ENCODE assay signal across 24 mouse cellular contexts in the genomic region with DNA sequence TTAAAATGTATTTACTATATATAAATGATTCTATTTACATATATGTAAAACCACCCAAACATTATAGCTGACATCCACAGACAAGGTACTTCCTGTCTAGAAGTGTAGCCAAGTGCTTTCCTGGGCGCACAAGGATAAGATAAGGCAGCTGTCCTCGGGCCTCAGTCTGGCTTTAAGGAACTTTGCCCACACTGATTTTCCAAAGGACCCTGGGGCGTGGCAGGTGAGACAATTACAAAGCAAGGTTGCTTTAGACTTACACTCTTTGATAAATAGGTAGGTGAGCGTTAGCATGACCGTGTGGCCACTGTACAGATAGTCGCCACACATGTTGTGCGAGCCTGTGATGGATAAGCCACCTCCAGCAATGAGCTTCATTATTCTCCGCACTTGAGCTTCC. TPM values are rescaled to one million over a fixed set of nuclear protein-coding genes. Genes with fewer than 3 reads are reported as not detected.
A peak's percentile ranks its signal among the peaks of the same experiment; 100 is the strongest.
DNase-seq lines count a peak whose midpoint lies in the region; ATAC-seq and TF ChIP-seq lines count a peak whose summit lies in the region.
"Had no signal": no experiment of that assay in that cellular context is flagged by ENCODE, and none has a peak within 500 bp of the region (broad histone marks: within the 10 kb centered on the region; RNA-seq: fewer than 3 reads in every experiment).

No protein-coding gene starts in this region.

- no peak for TF ChIP-seq CTCF in MEL (IDR thresholded peaks at IDR 0.05 in 2 of 3, conservative IDR thresholded peaks at IDR 0.05 in 1 of 3; ENCODE audit: control insufficient read depth in 1 of 3, insufficient read depth in 1 of 3, low read depth in 2 of 3, low read length in 3 of 3, poor library complexity in 1 of 3, severe bottlenecking in 1 of 3)
- TF ChIP-seq CTCF in intestine, postnatal 0 days (IDR thresholded peaks at IDR 0.05; ENCODE audit: low read depth) = no peak

- no peaks in the 10 kb centered on the region for H3K79me2 ChIP-seq in MEL (ENCODE audit: control insufficient read depth, insufficient read depth, low read length, poor library complexity)

- WGBS in intestine, embryonic 15.5 days = 76% methylated on average over 8 of the region's 8 CpGs
- WGBS in intestine, postnatal 0 days = 54% methylated on average over 8 of the region's 8 CpGs
- 94% methylated on average over 8 of the region's 8 CpGs for WGBS in midbrain, embryonic 11.5 days
- WGBS in kidney, embryonic 14.5 days = 93% methylated on average over 8 of the region's 8 CpGs

- no peak overlapping the region for H3K27ac ChIP-seq in MEL (ENCODE audit: control insufficient read depth, low read depth, low read length)
- no peak overlapping the region for H3K27ac ChIP-seq in intestine, embryonic 15.5 days
- peak overlapping the region; percentile 46; the same call in 1 of the 2 replicates for H3K27ac ChIP-seq in intestine, postnatal 0 days (ENCODE audit: low read depth, low read length)
- H3K27ac ChIP-seq in midbrain, embryonic 11.5 days (ENCODE audit: low read depth, low read length) = no peak overlapping the region
- no peak overlapping the region for H3K27ac ChIP-seq in kidney, embryonic 14.5 days (ENCODE audit: low read depth, low read length)
- H3K27ac ChIP-seq: embryonic facial prominence, embryonic 13.5 days; embryonic facial prominence, embryonic 15.5 days; forebrain, embryonic 10.5 days; forebrain, embryonic 12.5 days had no signal

- no peak overlapping the region for H3K9ac ChIP-seq in MEL (ENCODE audit: control insufficient read depth, low read depth, low read length, poor library complexity, severe bottlenecking)
- no peak overlapping the region for H3K9ac ChIP-seq in intestine, embryonic 15.5 days
- no peak overlapping the region for H3K9ac ChIP-seq in intestine, postnatal 0 days (ENCODE audit: low read depth, low read length)
- no peak overlapping the region for H3K9ac ChIP-seq in midbrain, embryonic 11.5 days (ENCODE audit: low read length)
- H3K9ac ChIP-seq in kidney, embryonic 14.5 days (ENCODE audit: low read depth, low read length) = no peak overlapping the region
- H3K9ac ChIP-seq: embryonic facial prominence, embryonic 13.5 days; embryonic facial prominence, embryonic 15.5 days; forebrain, embryonic 12.5 days had no signal

- H3K9me3 ChIP-seq in MEL (replicated peaks; ENCODE audit: insufficient read depth, low read length) = no peaks in the 10 kb centered on the region
- H3K9me3 ChIP-seq in intestine, embryonic 15.5 days = no peaks in the 10 kb centered on the region
- H3K9me3 ChIP-seq in intestine, postnatal 0 days (ENCODE audit: control insufficient read depth) = no peaks in the 10 kb centered on the region
- no peaks in the 10 kb centered on the region for H3K9me3 ChIP-seq in midbrain, embryonic 11.5 days (ENCODE audit: control insufficient read depth, low read length)
- H3K9me3 ChIP-seq in kidney, embryonic 14.5 days (ENCODE audit: control insufficient read depth, low read length) = no peaks in the 10 kb centered on the region
- H3K9me3 ChIP-seq: embryonic facial prominence, embryonic 13.5 days; embryonic facial prominence, embryonic 15.5 days; forebrain, embryonic 10.5 days; forebrain, embryonic 12.5 days had no signal

- peak in 1 of 2 experiments; percentile 51; a peak in 2 of 4 replicates for TF ChIP-seq EP300 in MEL (IDR thresholded peaks at IDR 0.05; ENCODE audit: low read depth in 1 of 2, low read length in 2 of 2)

- H3K27me3 ChIP-seq in MEL (ENCODE audit: control insufficient read depth in 1 of 2, insufficient read depth in 2 of 2, low read length in 2 of 2) = no peaks in the 10 kb centered on the region
- H3K27me3 ChIP-seq in intestine, embryonic 15.5 days (replicated peaks) = no peaks in the 10 kb centered on the region
- H3K27me3 ChIP-seq in intestine, postnatal 0 days (replicated peaks; ENCODE audit: control insufficient read depth, insufficient read depth, low read length) = no peaks in the 10 kb centered on the region
- no peaks in the 10 kb centered on the region for H3K27me3 ChIP-seq in midbrain, embryonic 11.5 days (ENCODE audit: control insufficient read depth, insufficient read depth, low read length)
- no peaks in the 10 kb centered on the region for H3K27me3 ChIP-seq in kidney, embryonic 14.5 days (ENCODE audit: control insufficient read depth, insufficient read depth, low read length)
- H3K27me3 ChIP-seq: embryonic facial prominence, embryonic 13.5 days; embryonic facial prominence, embryonic 15.5 days; forebrain, embryonic 12.5 days; Patski had no signal

- H3K4me3 ChIP-seq in MEL (ENCODE audit: control insufficient read depth in 1 of 2, insufficient read depth in 1 of 2, low read depth in 2 of 2, low read length in 2 of 2) = no peak overlapping the region
- H3K4me3 ChIP-seq in intestine, embryonic 15.5 days (replicated peaks) = no peak overlapping the region
- H3K4me3 ChIP-seq in intestine, postnatal 0 days (ENCODE audit: low read depth, low read length) = no peak overlapping the region
- H3K4me3 ChIP-seq in midbrain, embryonic 11.5 days (ENCODE audit: low read depth, low read length) = no peak overlapping the region
- H3K4me3 ChIP-seq in kidney, embryonic 14.5 days (ENCODE audit: low read length) = no peak overlapping the region
- H3K4me3 ChIP-seq: embryonic facial prominence, embryonic 13.5 days; embryonic facial prominence, embryonic 15.5 days; erythroblast, embryonic 14.5 days; forebrain, embryonic 10.5 days; forebrain, embryonic 12.5 days had no signal

- TF ChIP-seq RAD21 in MEL (IDR thresholded peaks at IDR 0.05; ENCODE audit: low read depth, low read length) = no peak

- DNase-seq in MEL (ENCODE audit: low read depth, low spot score) = peak; percentile 40
- DNase-seq in testis, postnatal 14 days (ENCODE audit: low spot score) = no peak
- no peak for DNase-seq in midbrain, embryonic 11.5 days (ENCODE audit: low spot score, missing footprints)
- DNase-seq: adrenal gland, adult 2 months; adrenal gland, postnatal 10 days; adrenal gland, postnatal 25 days; cerebellum, adult 11 months; cerebellum, adult 18-20 months; cerebellum, adult 8-10 months; cerebellum, adult 9-11 months; cerebellum, postnatal 14 days; cerebellum, postnatal 36 days; embryo, embryonic 11 days had no signal

- no peak for TF ChIP-seq POLR2A in MEL (IDR thresholded peaks at IDR 0.05; ENCODE audit: control insufficient read depth in 1 of 2, insufficient read depth in 1 of 2, low read depth in 1 of 2, low read length in 2 of 2, poor library complexity in 1 of 2)

- H3K36me3 ChIP-seq in MEL (ENCODE audit: control insufficient read depth in 1 of 2, insufficient read depth in 2 of 2, low read length in 2 of 2) = peaks cover 3 to 4% of the 10 kb centered on the region in 2 experiments
- no peaks in the 10 kb centered on the region for H3K36me3 ChIP-seq in intestine, embryonic 15.5 days
- peaks cover 11% of the 10 kb centered on the region; the same call in 1 of the 2 replicates for H3K36me3 ChIP-seq in intestine, postnatal 0 days (ENCODE audit: control insufficient read depth, insufficient read depth)
- H3K36me3 ChIP-seq in midbrain, embryonic 11.5 days (ENCODE audit: control insufficient read depth, insufficient read depth, low read length) = no peaks in the 10 kb centered on the region
- H3K36me3 ChIP-seq in kidney, embryonic 14.5 days (ENCODE audit: control insufficient read depth, insufficient read depth, low read length) = peaks cover 7% of the 10 kb centered on the region; the same call in 1 of the 2 replicates
- H3K36me3 ChIP-seq: forebrain, embryonic 12.5 days had no signal

- H3K4me1 ChIP-seq in MEL (ENCODE audit: control insufficient read depth in 1 of 2, insufficient read depth in 2 of 2, low read length in 2 of 2) = peaks cover 0 to 4% of the 10 kb centered on the region in 2 experiments; a peak in 1 of 4 replicates
- H3K4me1 ChIP-seq in intestine, embryonic 15.5 days (replicated peaks) = no peaks in the 10 kb centered on the region
- H3K4me1 ChIP-seq in intestine, postnatal 0 days (replicated peaks; ENCODE audit: control insufficient read depth, insufficient read depth, low read length) = 0 out of 2 replicates have a peak, but pooled peaks cover 4% of the 10 kb centered on the region
- H3K4me1 ChIP-seq in midbrain, embryonic 11.5 days (ENCODE audit: control insufficient read depth, insufficient read depth, low read length) = no peaks in the 10 kb centered on the region
- H3K4me1 ChIP-seq in kidney, embryonic 14.5 days (ENCODE audit: control insufficient read depth, insufficient read depth, low read length) = no peaks in the 10 kb centered on the region
- H3K4me1 ChIP-seq: forebrain, embryonic 12.5 days had no signal

- peak; percentile 81 for ATAC-seq in intestine, embryonic 15.5 days
- ATAC-seq in intestine, postnatal 0 days = peak; percentile 76
- ATAC-seq in midbrain, embryonic 11.5 days (ENCODE audit: low FRiP score) = no peak
- no peak for ATAC-seq in kidney, embryonic 14.5 days (ENCODE audit: low FRiP score, low TSS enrichment)
- ATAC-seq: activated CD4-positive, CD25-positive, alpha-beta regulatory T cell, adult 4 months; forebrain, embryonic 16.5 days; Patski had no signal

- H3K4me2 ChIP-seq in intestine, embryonic 15.5 days (replicated peaks) = no peak overlapping the region
- peak overlapping the region; percentile 7; the same call in 1 of the 2 replicates for H3K4me2 ChIP-seq in intestine, postnatal 0 days (replicated peaks; ENCODE audit: low read depth)
- no peak overlapping the region for H3K4me2 ChIP-seq in midbrain, embryonic 11.5 days
- no peak overlapping the region for H3K4me2 ChIP-seq in kidney, embryonic 14.5 days (replicated peaks; ENCODE audit: low read depth, low read length)
- H3K4me2 ChIP-seq: embryonic facial prominence, embryonic 13.5 days; embryonic facial prominence, embryonic 15.5 days; forebrain, embryonic 12.5 days had no signal

TF ChIP-seq in MEL, 35 proteins besides CTCF, POLR2A, EP300 and RAD21:
- TF ChIP-seq ZMIZ1 (IDR thresholded peaks at IDR 0.05; ENCODE audit: low read depth, low read length) (no peak), TAL1 (IDR thresholded peaks at IDR 0.05; ENCODE audit: low read length) (peak; percentile 17; the same call in 1 of the 2 replicates), ETS1 (IDR thresholded peaks at IDR 0.05; ENCODE audit: low read depth, low read length) (no peak), GATA1 (IDR thresholded peaks at IDR 0.05; ENCODE audit: low read depth, low read length) (peak; percentile 47; the same call in 1 of the 2 replicates), TCF12 (IDR thresholded peaks at IDR 0.05; ENCODE audit: low read depth, low read length) (peak; percentile 6; the same call in 1 of the 2 replicates)
TF ChIP-seq in MEL: peak in this region for 3.

RNA-seq across cellular contexts. Expression of a gene that starts 21.3 kb away (rescaled TPM):
- 0.58 and 0.62 TPM in 2 replicates for total RNA-seq in MEL (2012; rRNA removed)
- polyA plus RNA-seq in MEL (2012; ENCODE audit: insufficient read depth in 1 of 2, insufficient read length in 2 of 2, low read depth in 1 of 2, low replicate concordance in 2 of 2, missing spikeins in 1 of 2) = 1 to 10 TPM in 1 of 2 experiments, not detected in 1; 1.3 TPM
- polyA plus RNA-seq in intestine, embryonic 15.5 days (2015; fragmentation: Nextera tagmentation; extraction: Ambion mirVana) = 2.8 and 3.4 TPM in 2 replicates
- 22.8 and 27.7 TPM in 2 replicates for polyA plus RNA-seq in intestine, postnatal 0 days (2015; fragmentation: Nextera tagmentation; extraction: Ambion mirVana)
- polyA plus RNA-seq in midbrain, embryonic 11.5 days (2014; fragmentation: Nextera tagmentation; extraction: Ambion mirVana) = 0.33 and 0.53 TPM in 2 replicates
- 1.6 and 1.8 TPM in 2 replicates for polyA plus RNA-seq in kidney, embryonic 14.5 days (2014; fragmentation: Nextera tagmentation; extraction: Ambion mirVana)

Comparison
In these comparisons a context has a peak if more than half of its experiments do, and no peak if none do; other contexts are left out.
1. ATAC-seq: peak in intestine, embryonic 15.5 days (single experiment) and intestine, postnatal 0 days (single experiment); none in midbrain, embryonic 11.5 days (single experiment) and kidney, embryonic 14.5 days (single experiment).